Comparison of ENCODE assay signal across 10 mouse cellular contexts in the genomic region with DNA sequence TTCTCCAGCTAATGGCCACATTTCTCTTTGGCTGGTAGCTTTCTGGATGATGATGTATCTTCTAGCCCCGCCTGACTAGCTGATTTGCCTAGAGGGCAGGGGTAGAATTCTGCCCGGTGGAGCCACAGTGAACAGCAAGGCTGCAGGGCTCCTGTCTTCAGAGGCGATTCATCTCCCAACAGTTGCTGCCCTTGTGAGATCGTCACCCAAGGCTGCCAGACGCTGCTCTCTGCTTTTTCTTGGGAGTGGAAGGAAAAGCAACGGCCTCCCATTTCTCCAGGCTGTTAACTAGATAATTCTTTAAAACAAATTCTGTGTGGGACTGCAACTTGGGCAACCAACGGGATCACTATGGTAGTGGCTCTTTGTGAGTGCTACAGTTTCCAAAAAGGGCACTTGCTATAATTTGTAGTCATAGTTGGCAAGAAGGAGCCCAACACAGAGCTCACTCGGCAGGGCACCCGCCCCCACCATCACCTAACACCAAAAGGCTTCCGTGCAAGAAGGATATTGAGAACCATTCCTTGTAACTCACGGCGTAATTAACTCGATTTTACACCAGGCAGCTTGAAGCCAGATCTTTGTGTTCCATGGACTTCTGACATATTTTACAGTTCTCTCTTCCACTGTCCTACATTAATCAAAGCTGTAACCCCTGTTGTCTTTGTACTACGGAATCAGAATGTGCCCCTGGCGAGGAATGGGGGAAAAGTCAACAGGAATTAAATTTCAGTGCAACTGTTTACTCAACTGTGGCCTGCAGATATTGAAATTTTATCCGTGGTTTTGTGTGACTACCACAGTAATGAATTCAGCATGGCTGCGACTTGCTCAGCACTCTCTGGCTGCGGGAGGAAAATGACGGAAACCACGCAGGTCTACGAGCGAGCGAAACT.
DNase-seq lines count a peak whose midpoint lies in the region; ATAC-seq lines count a peak whose summit lies in the region.
"Had no signal": no experiment of that assay in that cellular context is flagged by ENCODE, and none has a peak within 500 bp of the region (broad histone marks: within the 10 kb centered on the region; RNA-seq: fewer than 3 reads in every experiment).

No protein-coding gene starts in this region.

- H3K9ac ChIP-seq in limb, embryonic 12.5 days (replicated peaks), result 0 out of 2 replicates have a peak overlapping the region, but pooled peaks have one; percentile 19
- H3K9ac ChIP-seq: forebrain, embryonic 12.5 days had no signal

- H3K4me3 ChIP-seq in limb, embryonic 12.5 days (replicated peaks), result peak overlapping the region; percentile 15; the same call in 1 of the 2 replicates
- H3K4me3 ChIP-seq: forebrain, embryonic 12.5 days had no signal

- H3K4me1 ChIP-seq in limb, embryonic 12.5 days (replicated peaks), result peaks cover 27% of the 10 kb centered on the region

- no peaks in the 10 kb centered on the region for H3K27me3 ChIP-seq in limb, embryonic 12.5 days
- H3K27me3 ChIP-seq: forebrain, embryonic 12.5 days had no signal

- no peaks in the 10 kb centered on the region for H3K9me3 ChIP-seq in limb, embryonic 12.5 days
- H3K9me3 ChIP-seq: forebrain, embryonic 12.5 days had no signal

- no peaks in the 10 kb centered on the region for H3K36me3 ChIP-seq in limb, embryonic 12.5 days
- H3K36me3 ChIP-seq: forebrain, embryonic 12.5 days had no signal

- ATAC-seq in limb, embryonic 12.5 days (ENCODE audit: insufficient number of reproducible peaks, insufficient read depth, low FRiP score, low TSS enrichment, low read depth), result peak; percentile 56
- ATAC-seq in CD4-positive, CD25-positive, alpha-beta regulatory T cell, adult 4 months, result no peak
- ATAC-seq in megakaryocyte progenitor cell, adult 5-6 weeks (replicated peaks; ENCODE audit: poor library complexity), result no peak

- H3K4me2 ChIP-seq in limb, embryonic 12.5 days, result peak overlapping the region; percentile 46
- H3K4me2 ChIP-seq: forebrain, embryonic 12.5 days had no signal

- peak overlapping the region; percentile 88 for H3K27ac ChIP-seq in limb, embryonic 12.5 days
- H3K27ac ChIP-seq: forebrain, embryonic 12.5 days had no signal

- 19% methylated on average over 23 of the region's 23 CpGs for WGBS in limb, embryonic 12.5 days

- peak; percentile 13 for DNase-seq in gastrocnemius, adult 18-20 months (ENCODE audit: low spot score)
- DNase-seq in gastrocnemius, postnatal 10 days, result no peak
- peak; percentile 38 for DNase-seq in ovary, postnatal 36 days (ENCODE audit: low spot score)
- DNase-seq in ovary, postnatal 14 days (ENCODE audit: low spot score), result no peak
- DNase-seq in right cerebral cortex, postnatal 14 days, result no peak
- DNase-seq: kidney, adult 9 months had no signal

Comparison
In these comparisons a context has a peak if more than half of its experiments do, and no peak if none do; other contexts are left out.
1. DNase-seq: peak in gastrocnemius, adult 18-20 months (single experiment) and ovary, postnatal 36 days (single experiment); none in gastrocnemius, postnatal 10 days (single experiment), ovary, postnatal 14 days (single experiment) and right cerebral cortex, postnatal 14 days (single experiment).